Mouse (Mus musculus) layer of hippocampus, postnatal 14 days (tissue): ENCODE measurements around the gene Fam131a. TPM values are rescaled to one million over a fixed set of nuclear protein-coding genes. Genes with fewer than 3 reads are reported as not detected.
"Not testable (repeated sequence)": the region's sequence is repeated elsewhere in the genome, so short reads cannot be mapped to it uniquely, and the experiment has no call there.

ENCODE experiments used
- DNase-seq, 2 experiments: peaks; one replicate each; pipeline ENCODE4 v3.0.0; 2021 to 2022; ENCODE audit warnings: low spot score in 2 of 2, mixed read lengths in 1 of 2
- long read RNA-seq, 2 experiments: library from polyadenylated mRNA; stranded (forward); transcript quantifications; one replicate each; pipeline ENCODE4 v2.0.0; 2021
- total RNA-seq, 2 experiments: library from RNA; stranded (reverse); gene quantifications; 2 replicates each; pipeline ENCODE4 v1.2.3; 2021

The Fam131a gene
- total RNA-seq = 100 to 1,000 TPM; 432 to 446 TPM
- long read RNA-seq, experiment 1, transcript Fam131a-205 (7 exons, 962 nt) = minor isoform, 23 of 453 reads
- long read RNA-seq, experiment 1, transcript Fam131a-203 (5 exons, 803 nt) = minor isoform, 14 of 453 reads
- long read RNA-seq, experiment 1, transcript Fam131a-201 (6 exons, 2,432 nt) = major isoform, 283 of 453 reads
- long read RNA-seq, experiment 1, partial matches to known transcripts = 121 of 453 reads
- long read RNA-seq, experiment 1, other reads (novel, unspliced or antisense) = 12 of 453 reads
- long read RNA-seq, experiment 2, transcript Fam131a-205 (7 exons, 962 nt) = minor isoform, 19 of 602 reads
- long read RNA-seq, experiment 2, transcript Fam131a-201 (6 exons, 2,432 nt) = major isoform, 333 of 602 reads
- long read RNA-seq, experiment 2, partial matches to known transcripts = 237 of 602 reads
- long read RNA-seq, experiment 2, other reads (novel, unspliced or antisense) = 11 of 602 reads

DNA sequence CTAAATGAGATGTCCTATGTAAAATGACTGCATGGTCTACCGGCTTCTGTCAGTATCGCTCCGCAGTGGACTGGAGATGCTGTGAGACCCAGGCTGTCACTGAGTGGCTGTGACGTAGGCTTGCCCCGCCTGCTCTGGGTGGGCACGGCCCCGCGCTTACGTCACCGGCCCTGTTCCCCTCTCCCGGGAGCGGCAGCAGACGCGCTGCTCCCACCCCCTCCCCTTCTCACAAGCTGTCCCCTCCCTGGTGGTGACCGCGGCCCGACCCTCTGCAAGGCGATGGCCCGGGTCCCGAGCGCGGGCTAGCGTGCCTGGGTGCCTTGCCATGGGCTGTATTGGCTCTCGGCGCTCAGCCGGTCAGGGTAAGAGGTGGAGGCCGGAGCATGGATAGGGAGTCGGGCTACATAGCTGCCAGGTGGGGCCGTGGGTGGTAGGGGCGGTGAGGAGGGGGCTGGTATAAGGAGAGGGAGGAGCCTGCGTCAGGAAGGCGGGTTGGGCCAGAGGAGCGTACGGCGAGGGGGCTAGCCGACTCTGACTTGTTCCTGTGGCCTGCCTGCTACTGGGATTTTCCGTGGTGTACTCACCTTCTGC is at the start of gene Fam131a:
Gene Fam131a, plus strand, starts transcription at position 131 of the 591 bp plus-strand sequence.
- DNase-seq = peak; percentile 91 to 97

DNA sequence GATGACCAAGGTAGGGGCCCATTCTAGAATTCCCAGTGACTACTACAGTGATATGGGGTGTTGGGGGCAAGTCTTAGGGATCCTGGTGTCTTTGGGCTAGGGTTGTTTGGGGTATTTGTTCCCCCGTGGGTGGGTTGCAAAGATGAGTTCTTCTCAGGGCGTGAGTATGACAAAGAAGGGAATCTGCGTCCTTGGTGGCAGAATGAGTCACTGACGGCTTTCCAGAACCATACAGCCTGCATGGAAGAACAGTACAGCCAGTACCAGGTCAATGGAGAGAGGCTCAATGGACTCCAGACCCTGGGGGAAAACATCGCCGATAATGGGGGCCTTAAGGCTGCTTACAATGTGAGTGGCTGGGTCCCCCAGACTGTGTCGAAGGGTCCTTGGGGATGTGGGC is 49.1 kb upstream of the Fam131a start:
- DNase-seq = no peak

DNA sequence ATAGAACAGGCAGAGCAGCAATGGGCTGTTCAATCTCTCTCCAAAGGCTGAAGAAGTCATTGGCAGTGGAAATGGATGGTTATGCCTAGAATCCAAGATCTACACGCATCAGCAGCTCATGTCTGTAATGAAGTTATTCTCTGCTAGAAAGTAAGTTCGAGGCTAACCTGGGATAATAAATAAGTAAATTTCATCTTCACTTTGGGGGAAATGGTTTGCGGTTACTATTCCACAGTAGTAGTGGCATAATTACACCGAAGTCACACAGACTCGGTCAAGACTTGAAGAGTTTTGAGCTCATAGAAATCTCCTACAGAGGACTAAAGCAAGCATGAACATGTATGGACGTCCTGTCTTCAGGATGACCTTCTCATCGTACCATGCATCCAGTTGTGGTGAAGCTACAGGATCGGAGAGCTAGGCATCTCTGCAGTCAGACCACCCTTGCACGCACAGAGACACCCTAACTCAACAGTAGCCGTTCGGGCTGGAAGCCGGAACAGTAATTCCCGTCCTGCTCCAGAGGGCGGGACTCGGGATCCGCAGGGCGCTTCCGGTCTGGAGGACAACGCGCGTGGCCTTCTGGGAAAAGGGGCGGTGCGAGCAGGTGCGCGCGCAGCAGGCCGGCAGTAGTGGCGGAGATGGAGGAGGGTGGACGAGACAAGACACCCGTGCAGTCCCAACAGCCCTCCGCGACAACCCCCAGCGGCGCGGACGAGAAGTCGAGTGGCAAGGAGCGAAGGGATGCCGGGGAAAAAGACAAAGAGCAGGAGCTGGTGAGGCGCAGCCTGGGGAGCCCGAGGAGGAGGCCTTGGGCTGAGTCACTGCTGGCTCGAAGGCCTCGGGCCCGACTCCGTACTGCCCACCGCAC is 41.7 kb upstream of the Fam131a start, which contains the start of gene Psmd2:
Gene Psmd2, plus strand, starts transcription at position 577 of the 871 bp plus-strand sequence.
- peak; percentile 95 to 97 for DNase-seq

DNA sequence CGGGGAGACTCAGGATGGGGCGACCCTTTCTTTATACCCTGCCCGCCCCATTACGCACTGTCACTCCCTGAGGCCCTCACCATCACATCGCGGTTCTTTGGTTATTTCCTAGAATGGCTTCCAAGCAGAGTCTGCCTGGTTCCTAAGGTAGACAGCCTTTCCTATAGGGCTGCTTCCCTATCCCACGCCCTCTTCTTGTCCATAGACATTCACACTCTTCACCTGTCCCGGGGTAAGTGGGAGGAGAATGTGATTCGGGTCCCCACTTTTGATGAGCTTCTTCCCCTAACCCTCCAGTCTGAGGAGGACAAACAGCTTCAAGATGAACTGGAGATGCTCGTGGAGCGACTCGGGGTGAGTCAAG is 41.1 kb upstream of the Fam131a start:
- DNase-seq = no peak

DNA sequence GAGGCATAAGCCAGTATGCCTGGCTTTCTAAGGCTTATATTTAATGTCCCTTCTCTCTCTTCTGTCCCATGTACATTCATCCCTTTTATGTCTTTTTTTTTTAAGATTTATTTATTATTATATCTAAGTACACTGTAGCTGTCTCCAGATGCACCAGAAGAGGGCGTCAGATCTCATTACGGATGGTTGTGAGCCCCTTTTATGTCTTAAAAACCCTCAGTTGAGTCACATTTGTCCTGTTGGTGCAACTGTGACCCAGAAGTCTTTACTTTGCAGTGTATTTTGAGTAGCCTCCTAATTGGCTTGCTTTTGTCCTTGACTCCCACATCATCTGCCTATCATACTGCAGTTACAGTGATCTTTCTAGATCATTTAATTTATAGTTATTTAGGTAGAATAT is 39.7 kb upstream of the Fam131a start:
- DNase-seq = no peak

DNA sequence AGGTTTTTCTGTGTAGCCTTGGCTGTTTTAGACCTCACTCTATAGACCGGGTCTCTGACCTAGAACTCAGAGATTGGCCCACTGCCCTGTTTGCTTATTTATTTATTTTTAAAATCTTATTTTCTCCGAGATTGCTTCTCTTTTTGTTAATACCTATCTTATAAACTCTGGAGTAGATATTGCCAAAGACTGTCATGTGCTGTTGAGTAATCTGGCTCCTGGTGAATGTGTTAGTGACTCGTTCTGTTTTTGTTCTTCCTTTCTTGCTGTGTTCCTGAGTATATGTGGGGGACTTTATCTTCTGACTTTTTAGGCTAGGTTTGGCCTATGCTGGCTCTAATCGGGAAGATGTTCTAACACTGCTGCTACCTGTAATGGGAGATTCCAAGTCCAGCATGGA is 35.4 kb upstream of the Fam131a start:
- DNase-seq = no peak

DNA sequence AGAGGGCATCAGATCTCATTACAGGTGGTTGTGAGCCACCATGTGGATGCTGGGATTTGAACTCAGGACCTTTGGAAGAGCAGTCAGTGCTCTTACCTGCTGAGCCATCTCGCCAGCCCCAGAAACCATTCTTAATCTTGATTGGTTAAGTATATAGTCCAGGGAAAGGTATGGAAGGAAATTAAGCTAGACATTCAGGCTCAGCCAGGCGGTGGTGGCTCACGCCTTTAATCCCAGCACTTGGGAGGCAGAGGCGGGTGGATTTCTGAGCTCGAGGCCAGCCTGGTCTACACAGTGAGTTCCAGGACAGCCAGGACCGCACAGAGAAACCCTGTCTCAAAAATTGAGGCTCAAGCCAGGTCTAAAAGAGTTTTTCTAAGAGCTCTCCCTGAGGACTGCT is 25.0 kb upstream of the Fam131a start, which contains the start of gene Eif4g1:
Gene Eif4g1, plus strand, starts transcription at position 301 of the 400 bp plus-strand sequence.
- DNase-seq = not testable (repeated sequence)

DNA sequence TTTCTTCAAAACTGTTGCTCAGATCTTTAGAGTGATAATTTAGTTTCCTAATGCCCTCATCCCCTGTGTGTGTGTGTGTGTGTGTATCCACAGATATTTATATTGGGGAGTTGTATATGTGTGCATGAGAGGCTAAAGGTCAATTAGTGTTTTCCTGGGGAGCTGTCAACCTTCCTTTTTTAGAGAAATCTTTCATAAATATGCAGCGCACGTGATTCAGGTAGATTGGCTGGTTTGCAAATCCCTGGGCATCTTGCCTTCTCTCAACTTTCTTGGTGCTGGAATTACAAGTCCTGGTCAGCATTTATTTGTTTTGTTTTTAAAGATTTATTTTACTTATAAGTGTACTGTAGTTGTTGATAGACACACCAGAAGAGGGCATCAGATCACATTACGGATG is 22.8 kb upstream of the Fam131a start:
- DNase-seq = no peak

DNA sequence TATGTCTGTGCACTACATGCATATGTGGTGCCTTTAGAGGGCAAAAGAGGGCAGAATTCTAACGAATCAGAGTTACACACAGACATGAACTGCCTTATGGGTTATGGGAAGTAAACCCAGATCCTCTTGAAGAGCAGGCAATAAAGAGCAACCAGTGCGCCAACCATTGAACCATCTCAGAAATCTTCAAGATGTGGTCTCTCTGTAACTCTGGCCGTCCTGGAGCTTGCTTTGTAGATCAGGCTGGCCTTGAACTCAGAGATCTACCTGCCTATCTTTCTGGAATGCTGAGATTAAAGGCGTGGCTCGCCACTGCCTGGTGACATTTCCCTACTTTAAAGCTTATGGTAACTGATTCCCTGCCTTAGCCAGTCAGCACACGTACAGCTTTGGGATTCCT is 21.2 kb upstream of the Fam131a start:
- no peak for DNase-seq

DNA sequence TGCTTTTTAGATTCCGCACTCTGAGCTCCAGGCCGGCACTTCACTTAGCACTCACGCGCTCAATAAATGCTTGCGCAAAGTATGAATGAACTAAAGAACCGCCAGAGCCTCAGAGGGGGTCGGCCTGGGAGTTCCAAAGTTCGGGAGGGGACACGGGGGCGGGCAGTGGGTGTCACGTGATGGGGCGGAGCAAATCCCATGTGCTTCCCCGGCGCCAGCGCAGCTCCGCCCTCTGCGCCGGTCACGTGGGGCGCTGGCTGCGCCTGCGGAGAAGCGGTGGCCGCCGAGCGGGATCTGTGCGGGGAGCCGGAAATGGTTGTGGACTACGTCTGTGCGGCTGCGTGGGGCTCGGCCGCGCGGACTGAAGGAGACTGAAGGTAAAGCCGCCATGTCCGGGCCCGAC is 20.5 kb upstream of the Fam131a start:
- peak; percentile 94 to 97 for DNase-seq

DNA sequence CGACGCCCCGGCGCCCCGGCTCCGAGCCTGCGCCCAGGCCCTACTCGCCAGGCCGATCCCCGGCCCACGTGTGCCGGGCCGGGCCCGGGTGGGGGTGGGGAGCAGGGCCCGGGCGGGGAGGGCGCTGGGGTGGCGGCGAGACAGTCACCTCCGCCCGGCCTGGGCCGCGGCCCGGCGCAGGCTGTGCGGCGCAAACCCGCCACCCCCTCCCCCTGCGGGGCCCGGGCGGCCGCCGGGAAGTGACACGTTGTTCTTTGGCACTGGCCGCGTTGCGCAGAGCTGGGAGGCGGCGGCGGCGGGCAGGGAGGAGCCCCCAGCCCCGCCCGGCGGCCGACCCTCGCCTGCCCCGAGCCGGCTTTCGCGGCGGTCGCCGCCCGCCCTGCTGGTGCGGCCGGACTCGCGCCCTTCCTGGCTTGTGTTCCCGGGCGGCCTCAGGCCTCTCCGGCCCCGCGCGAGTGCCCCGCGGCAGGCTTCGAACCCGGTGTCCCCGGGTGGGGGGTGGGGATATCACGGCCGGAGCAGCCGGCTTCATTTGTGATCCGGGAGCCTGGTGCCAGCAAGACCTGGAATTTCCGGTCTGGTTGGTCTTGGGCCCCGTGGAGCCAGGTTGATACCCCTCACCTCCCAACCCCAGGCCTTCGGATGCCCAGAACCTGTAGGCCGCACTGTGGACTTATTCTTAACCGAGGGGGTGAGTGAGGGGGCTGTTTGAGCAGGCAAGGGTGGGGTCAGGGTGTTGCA is 19.9 kb upstream of the Fam131a start:
- DNase-seq = peak; percentile 40 to 45

DNA sequence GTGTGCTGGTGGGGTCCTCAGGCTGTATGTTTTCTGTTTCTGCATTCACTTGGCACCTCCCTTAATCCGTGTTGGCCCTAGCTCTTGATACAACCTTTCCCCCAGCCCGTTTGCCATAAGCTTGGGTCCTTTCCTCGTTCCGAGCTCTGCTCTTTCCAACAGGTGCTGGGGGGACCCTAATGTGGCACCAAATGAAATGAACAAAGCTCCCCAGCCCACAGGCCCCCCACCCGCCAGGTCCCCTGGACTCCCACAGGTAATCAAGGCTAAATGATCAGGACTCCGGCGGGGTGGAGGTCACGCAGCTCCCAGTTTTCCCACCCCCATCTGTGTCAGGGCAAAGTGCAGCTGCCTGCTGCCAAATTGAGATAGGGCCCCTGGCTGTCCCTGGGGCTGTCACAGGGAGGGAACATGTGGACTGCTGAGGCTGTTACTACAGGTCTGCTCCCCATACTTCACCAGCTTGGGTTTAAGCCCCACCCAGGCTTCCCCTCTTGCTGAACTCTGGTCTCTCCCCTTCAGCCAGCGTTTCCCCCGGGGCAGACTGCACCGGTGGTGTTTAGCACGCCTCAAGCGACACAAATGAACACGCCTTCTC is 19.2 kb upstream of the Fam131a start:
- no peak for DNase-seq

DNA sequence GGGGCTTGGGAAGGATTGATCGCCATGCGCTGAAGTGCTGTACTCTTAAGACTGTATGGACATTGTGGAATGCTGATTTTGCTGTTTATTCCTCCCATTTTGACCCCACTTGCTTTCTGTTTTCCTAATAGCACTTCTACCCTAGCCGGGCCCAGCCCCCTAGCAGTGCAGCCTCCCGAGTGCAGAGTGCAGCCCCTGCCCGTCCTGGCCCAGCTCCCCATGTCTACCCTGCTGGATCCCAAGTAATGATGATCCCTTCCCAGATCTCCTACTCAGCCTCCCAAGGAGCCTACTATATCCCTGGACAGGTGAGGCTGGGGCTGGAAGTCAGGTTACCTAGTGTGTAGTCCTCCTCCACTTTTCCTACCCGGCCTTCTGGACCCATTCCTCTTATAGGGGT is 17.8 kb upstream of the Fam131a start:
- no peak for DNase-seq

DNA sequence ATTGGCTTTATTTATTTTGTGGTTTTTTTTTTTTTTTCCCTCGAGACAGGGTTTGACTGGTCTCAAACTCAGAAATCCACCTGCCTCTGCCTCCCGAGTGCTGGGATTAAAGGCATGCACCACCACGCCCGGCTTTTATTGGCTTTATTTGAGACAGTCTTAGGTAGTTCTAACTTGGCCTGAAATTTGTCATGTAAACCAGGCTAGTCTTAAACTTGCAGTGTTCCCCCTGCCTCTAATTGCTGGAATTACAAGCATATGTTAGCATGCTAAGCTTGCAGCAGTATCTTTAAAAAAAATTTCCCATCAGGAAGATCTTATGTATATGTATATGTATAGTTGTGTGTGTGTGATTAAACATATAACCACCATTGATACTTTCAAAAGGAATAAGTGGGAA is 16.3 kb upstream of the Fam131a start:
- DNase-seq = no peak

DNA sequence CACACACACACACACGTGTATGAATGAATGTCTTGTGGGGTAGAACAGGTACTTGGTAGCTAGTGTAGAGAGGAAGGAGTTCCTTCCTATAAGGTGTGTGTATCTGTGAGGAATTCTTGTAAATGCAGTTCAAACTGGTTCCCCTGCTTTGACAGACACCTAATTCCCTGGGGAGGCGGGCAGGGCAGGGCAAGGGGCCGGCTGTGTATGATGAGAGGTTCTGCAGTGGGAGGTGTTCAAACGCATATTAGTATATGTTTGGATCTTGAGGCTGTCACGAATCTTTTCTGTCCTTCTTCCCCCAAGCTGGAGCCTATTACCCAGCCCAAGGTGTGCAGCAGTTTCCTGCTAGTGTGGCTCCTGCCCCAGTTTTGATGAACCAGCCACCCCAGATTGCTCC is 15.7 kb upstream of the Fam131a start:
- no peak for DNase-seq

DNA sequence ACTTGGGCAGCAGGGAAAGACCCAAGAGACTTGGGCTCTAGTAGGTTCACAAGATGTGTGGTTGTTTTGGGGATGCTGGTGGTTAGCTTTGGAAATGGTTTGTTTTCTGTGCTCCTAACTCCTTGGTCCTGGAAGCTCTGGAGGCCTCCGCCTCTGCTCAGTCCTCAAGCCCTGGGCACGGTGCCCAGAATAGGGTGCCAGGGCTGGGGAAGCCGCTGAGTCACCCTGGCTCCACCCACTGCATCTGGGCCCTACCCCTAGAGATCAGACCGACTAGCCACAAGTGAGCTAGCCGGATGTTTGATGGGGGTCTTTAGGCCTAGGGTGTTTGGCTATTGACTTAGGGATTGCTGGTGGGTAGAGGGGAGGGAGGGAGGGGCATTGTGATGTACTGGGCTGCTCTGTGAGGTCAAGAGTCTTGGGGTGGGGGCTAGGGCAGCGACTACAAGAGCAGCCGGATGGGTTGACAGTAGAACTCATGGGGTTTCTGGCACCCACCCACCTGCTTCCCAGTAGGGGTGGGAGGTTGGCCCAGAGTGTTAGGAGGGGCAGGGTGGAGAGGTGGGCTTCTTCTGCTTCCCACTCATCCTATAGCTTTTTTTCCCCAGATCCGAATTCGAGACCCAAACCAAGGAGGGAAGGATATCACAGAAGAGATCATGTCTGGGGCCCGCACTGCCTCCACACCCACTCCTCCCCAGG is 14.9 kb upstream of the Fam131a start:
- peak; percentile 51 to 57 for DNase-seq

DNA sequence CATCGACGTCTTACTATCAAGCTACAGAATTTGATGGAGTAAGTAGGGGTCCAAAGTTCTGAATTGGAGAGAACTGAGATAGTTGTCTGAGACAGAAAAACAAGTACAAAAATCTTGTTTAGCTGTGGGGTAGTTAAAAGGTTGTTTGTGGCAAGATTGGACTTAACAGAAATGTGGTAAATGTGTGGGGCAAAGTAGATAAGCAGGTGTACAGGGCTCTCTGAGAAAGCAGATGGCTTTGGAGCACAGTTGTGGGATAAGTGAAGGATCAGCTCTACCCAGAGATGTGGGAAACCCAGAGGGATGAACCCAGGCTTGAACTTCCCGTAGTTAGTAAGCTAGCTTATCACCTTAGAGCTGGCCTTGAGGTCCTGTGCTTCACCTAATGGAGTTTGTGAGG is 2.3 kb upstream of the Fam131a start:
- DNase-seq = no peak

DNA sequence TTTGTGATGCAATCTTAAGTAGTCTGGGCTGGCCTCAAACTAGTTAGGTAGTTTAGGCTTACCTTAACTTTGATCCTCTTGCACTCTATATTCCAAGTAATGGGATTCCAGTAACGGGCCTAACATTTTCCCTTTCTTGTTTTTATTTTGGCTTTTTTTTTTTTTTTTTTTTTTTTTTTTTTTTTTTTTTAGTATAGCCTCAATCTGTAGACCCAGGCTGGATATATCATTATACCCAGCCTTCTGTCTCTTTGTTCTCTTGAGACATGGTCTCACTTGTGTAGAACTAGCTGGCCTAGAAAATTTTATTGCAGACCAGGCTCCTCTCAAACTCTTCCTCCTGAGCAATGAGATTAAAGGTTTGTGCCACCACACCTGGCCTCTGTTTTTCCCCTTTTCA is 1.4 kb upstream of the Fam131a start:
- DNase-seq = no peak

DNA sequence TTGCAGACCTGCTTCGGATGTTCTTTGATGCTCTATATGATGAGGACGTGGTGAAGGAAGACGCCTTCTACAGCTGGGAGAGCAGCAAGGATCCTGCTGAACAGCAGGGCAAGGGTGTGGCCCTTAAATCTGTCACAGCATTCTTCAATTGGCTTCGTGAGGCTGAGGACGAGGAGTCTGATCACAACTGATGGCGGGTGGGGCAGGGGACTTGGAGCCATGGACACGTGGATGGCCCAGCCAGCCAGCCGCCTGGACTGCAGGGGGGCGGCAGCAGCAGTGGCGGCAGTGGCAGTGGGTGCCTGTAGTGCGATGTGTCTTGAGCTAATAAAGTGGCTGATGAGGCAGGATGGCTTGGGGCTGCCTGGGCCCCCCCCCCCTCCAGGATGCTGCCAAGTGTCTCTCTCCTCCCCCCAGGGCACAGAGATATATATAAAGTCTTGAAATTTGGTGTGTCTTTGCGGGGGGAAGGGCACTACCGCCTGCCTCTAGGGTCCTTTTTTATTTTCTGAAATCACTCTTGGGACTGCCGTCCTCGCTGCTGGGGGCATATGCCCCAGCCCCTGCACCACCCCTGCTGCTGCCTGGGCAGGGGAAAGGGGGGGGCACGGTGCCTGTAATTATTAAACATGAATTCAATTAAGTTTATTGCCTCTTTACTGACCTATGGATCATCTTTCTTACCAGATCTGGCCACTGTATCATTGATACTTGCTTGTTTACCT is 638 bp upstream of the Fam131a start:
- DNase-seq = peak; percentile 18 to 31
